Mouse (Mus musculus) C2C12 (cell line): Measurements from ENCODE around the gene Ank3. TPM values are rescaled to one million over a fixed set of nuclear protein-coding genes. Genes with fewer than 3 reads are reported as not detected.

Experiments used
- H3K27me3 ChIP-seq: one replicate; pipeline ENCODE4 v1.6.1; 2011; ENCODE audit not compliant: control insufficient read depth, insufficient read depth, insufficient read length
- H3K36me3 ChIP-seq: one replicate; pipeline ENCODE4 v1.6.1; 2011; ENCODE audit not compliant: control insufficient read depth, insufficient read depth
- H3K4me3 ChIP-seq: one replicate; pipeline ENCODE4 v1.5.1; 2011; ENCODE audit warnings: mild to moderate bottlenecking, control low read depth; ENCODE audit not compliant: poor library complexity, insufficient read depth, severe bottlenecking
- H3K79me2 ChIP-seq: one replicate; pipeline ENCODE4 v1.6.1; 2011; ENCODE audit not compliant: control insufficient read depth, insufficient read depth
- H3K79me3 ChIP-seq: one replicate; pipeline ENCODE4 v1.6.1; 2011; ENCODE audit warnings: low read depth, control low read depth
- H3ac ChIP-seq: one replicate; pipeline ENCODE3; 2011; ENCODE audit warnings: low read depth; ENCODE audit not compliant: control insufficient read depth, insufficient read length
- CEBPB ChIP-seq: IDR thresholded peaks from one replicate; pipeline ENCODE4 v1.6.1; 2011; ENCODE audit warnings: low read depth, mild to moderate bottlenecking, control low read depth, moderate library complexity
- CTCF ChIP-seq: IDR thresholded peaks from one replicate; pipeline ENCODE4 v1.5.1; 2011; ENCODE audit not compliant: control insufficient read depth, insufficient read depth, insufficient read length
- FOSL1 ChIP-seq: IDR thresholded peaks from one replicate; pipeline ENCODE4 v1.8.0; 2011; ENCODE audit warnings: mild to moderate bottlenecking, low read length; ENCODE audit not compliant: poor library complexity, insufficient read depth, severe bottlenecking
- MAX ChIP-seq: IDR thresholded peaks from one replicate; pipeline ENCODE4 v1.6.1; 2011; ENCODE audit warnings: mild to moderate bottlenecking, control low read depth
- MYOD1 ChIP-seq: IDR thresholded peaks from one replicate; pipeline ENCODE4 v1.6.1; 2011; ENCODE audit warnings: low read depth; ENCODE audit not compliant: control insufficient read depth, insufficient read length
- MYOG ChIP-seq: IDR thresholded peaks from one replicate; pipeline ENCODE4 v1.6.1; 2011; ENCODE audit not compliant: control insufficient read depth, insufficient read length; ENCODE audit errors: extremely low read depth
- USF1 ChIP-seq: IDR thresholded peaks from one replicate; pipeline ENCODE4 v1.6.1; 2011; ENCODE audit warnings: low read depth, mild to moderate bottlenecking, control low read depth, moderate library complexity
- polyA plus RNA-seq: library from polyadenylated mRNA; unstranded; fragments of >200 nt; fragmentation: generic; extraction: Trizol; gene quantifications from one replicate; pipeline ENCODE4 v1.2.1, GENCODE M21; 2012; ENCODE audit warnings: missing spikeins

Ank3 gene
- polyA plus RNA-seq, 1 experiment = 9.8 TPM

GRCm38 (mm10) chr10:69645311-69645802 lies 246.8 kb downstream of the Ank3 start:
- H3K36me3 ChIP-seq = no peaks in the 10 kb centered on the region
- H3ac ChIP-seq = no peak overlapping the region
- H3K4me3 ChIP-seq = no peak overlapping the region
- H3K27me3 ChIP-seq = no peaks in the 10 kb centered on the region
- H3K79me3 ChIP-seq = no peaks in the 10 kb centered on the region
- H3K79me2 ChIP-seq = no peaks in the 10 kb centered on the region
- no peak for TF ChIP-seq MYOG
- TF ChIP-seq MAX = no peak
- no peak for TF ChIP-seq USF1
- TF ChIP-seq MYOD1 = no peak
- no peak for TF ChIP-seq FOSL1
- no peak for TF ChIP-seq CEBPB
- TF ChIP-seq CTCF = no peak

DNA sequence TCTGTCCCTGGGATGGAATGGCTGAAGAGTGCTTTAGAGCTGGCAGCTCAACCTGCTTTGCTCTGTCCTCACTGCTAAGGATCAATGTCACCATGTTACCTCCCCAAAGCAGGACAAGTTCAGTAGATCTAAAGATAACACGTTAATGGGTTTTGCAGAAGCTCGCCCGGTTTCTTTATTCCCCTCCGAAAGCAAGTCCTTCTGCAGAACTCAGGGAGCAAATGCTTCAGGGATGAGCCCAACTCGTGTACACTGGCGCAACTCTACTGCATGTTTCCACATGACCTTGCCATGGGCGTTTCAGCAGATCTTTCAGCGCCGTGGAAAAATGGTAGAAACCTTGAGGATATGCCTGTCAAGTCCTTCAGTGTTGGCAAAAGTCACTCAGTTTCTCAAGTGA lies 247.4 kb downstream of the Ank3 start:
- H3K36me3 ChIP-seq = no peaks in the 10 kb centered on the region
- H3K79me2 ChIP-seq = no peaks in the 10 kb centered on the region
- no peak for TF ChIP-seq MAX
- TF ChIP-seq CTCF = no peak
- no peak for TF ChIP-seq USF1
- no peak for TF ChIP-seq FOSL1
- no peak for TF ChIP-seq CEBPB
- no peaks in the 10 kb centered on the region for H3K79me3 ChIP-seq
- H3K4me3 ChIP-seq = no peak overlapping the region
- H3ac ChIP-seq = no peak overlapping the region
- H3K27me3 ChIP-seq = no peaks in the 10 kb centered on the region

GRCm38 (mm10) chr10:69650074-69650473 lies 251.5 kb downstream of the Ank3 start:
- no peak for TF ChIP-seq CEBPB
- no peak for TF ChIP-seq CTCF
- no peak for TF ChIP-seq MAX
- TF ChIP-seq MYOD1 = no peak
- TF ChIP-seq MYOG = no peak
- no peak for TF ChIP-seq FOSL1
- H3K79me2 ChIP-seq = no peaks in the 10 kb centered on the region
- H3K27me3 ChIP-seq = no peaks in the 10 kb centered on the region
- H3K36me3 ChIP-seq = no peaks in the 10 kb centered on the region
- H3K79me3 ChIP-seq = no peaks in the 10 kb centered on the region
- no peak overlapping the region for H3ac ChIP-seq
- H3K4me3 ChIP-seq = no peak overlapping the region

GRCm38 (mm10) chr10:69652660-69653059 lies 254.1 kb downstream of the Ank3 start:
- no peak overlapping the region for H3ac ChIP-seq
- H3K79me2 ChIP-seq = no peaks in the 10 kb centered on the region
- no peaks in the 10 kb centered on the region for H3K27me3 ChIP-seq
- TF ChIP-seq MYOD1 = no peak
- peak; percentile 35 for TF ChIP-seq CEBPB
- TF ChIP-seq FOSL1 = no peak
- TF ChIP-seq CTCF = no peak
- no peak for TF ChIP-seq MYOG
- TF ChIP-seq USF1 = no peak
- TF ChIP-seq MAX = no peak
- H3K79me3 ChIP-seq = no peaks in the 10 kb centered on the region
- no peak overlapping the region for H3K4me3 ChIP-seq
- H3K36me3 ChIP-seq = no peaks in the 10 kb centered on the region

- no peaks in the 10 kb centered on the region for H3K79me2 ChIP-seq
- H3K79me3 ChIP-seq = no peaks in the 10 kb centered on the region
- no peak for TF ChIP-seq USF1
- no peak overlapping the region for H3ac ChIP-seq
- no peak overlapping the region for H3K4me3 ChIP-seq
- H3K27me3 ChIP-seq = no peaks in the 10 kb centered on the region
- H3K36me3 ChIP-seq = no peaks in the 10 kb centered on the region
Observed at GRCm38 (mm10) chr10:69653121-69653677, 254.6 kb downstream of the Ank3 start.

DNA sequence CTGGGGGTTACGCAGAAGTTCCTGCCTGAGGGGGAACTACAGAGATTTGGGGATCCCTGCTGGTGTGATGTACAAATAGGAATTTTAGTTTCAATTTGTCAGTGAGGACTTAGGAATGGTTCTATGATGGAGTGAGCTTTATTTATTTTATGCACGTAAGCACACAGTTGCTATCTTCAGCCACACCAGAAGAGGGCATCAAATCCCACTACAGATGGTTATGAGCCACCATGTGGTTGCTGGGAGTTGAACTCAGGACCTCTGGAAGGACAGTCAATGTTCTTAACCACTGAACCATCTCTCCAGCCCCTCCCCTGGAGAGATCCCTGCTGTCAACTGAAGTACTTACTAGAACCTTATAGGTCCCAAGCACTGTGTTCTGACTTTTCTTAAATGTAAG lies 255.6 kb downstream of the Ank3 start:
- Histone ChIP-seq H3K79me2 (no peaks in the 10 kb centered on the region), H3ac (no peak overlapping the region), H3K27me3 (no peaks in the 10 kb centered on the region), H3K4me3 (no peak overlapping the region), H3K36me3 (no peaks in the 10 kb centered on the region), H3K79me3 (no peaks in the 10 kb centered on the region)
- TF ChIP-seq MYOG (no peak), MAX (peak; percentile 32)
